Mouse (Mus musculus) spleen, embryonic (tissue): ENCODE data around the gene Fbxo27.
"Not testable (repeated sequence)": the region's sequence is repeated elsewhere in the genome, so short reads cannot be mapped to it uniquely, and the experiment has no call there.

ENCODE experiments used
- CTCF ChIA-PET: fragments of 350-600 bp; sonication (Branson Sonifier 250); formaldehyde crosslinking; loops from one replicate; lab custom pipeline; 2022; lab: Charles Lee

Fbxo27 gene

DNA sequence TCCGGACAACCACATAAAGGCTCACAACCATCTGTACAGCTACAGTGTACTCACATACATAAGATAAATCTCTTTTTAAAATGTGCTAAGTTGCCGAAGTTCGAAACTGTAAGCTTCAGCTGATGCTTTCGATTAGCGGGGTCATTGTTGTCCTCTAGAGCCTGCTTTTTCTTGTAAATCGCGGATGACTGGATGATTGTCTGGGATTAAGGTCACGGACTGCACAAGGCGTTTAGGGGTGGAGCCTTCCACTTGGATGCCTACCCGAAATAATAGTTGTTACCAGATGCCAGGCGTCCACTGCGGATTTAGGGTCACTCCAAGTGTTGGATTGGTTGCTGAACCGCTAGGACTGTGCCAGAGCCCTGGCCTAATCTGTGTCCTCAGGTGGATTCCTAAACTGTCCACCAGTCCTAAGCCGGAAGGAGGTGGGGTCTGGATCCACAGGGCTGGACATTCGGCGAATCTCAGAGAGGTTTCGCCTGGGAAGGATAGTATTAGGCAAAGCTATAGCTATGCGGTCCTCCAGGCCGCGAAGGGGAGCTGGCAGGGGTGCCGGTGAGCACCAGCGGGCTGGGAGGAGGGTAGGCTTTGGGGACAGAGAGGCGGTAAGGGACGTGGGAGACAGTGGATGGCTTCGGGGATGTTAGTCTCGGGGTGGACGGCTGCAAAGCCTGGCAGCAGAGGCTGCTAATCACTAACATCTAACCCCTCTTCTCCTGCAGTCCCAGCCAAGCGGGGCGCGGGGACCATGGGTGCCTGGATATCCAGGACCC, at the start of gene Fbxo27:
Gene Fbxo27, plus strand, starts transcription at position 305 of the 776 bp plus-strand sequence.
- CTCF ChIA-PET: interaction anchor here (0.7 kb wide), 1 partner anchor 16 kb away, joined by 3 read pairs; no protein-coding TSS in a partner anchor

- CTCF ChIA-PET: no interaction called here
These were observed 47.3 kb upstream of the Fbxo27 start for GRCm38 (mm10) chr7:28645366-28645765.

- CTCF ChIA-PET: no interaction called here
These were observed 46.6 kb upstream of the Fbxo27 start for GRCm38 (mm10) chr7:28645947-28646475.

GRCm38 (mm10) chr7:28647016-28647415, 45.6 kb upstream of the Fbxo27 start:
- CTCF ChIA-PET: interaction anchor here (0.8 kb wide), 1 partner anchor 65 kb away, joined by 12 read pairs; no protein-coding TSS in a partner anchor

GRCm38 (mm10) chr7:28651157-28651556, 41.5 kb upstream of the Fbxo27 start:
- CTCF ChIA-PET: no interaction called here

DNA sequence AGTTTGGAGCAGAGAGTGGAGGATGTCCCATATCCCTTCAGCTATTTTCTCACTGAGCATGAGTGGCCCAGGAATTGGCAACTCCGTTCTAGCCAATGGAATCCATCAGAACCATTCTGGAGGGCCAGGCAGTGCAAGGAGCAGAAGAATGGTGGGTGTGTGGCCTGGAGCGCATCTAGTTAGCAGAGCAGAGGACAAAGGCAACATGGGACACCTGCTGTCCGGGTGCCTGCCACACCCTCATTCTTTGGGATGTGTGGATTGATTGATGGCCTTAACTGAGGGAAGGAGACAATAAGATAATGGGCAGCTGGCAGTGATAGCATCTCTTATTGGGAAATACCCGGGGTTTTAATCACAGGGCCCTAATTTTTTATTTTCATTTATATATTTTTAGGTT, 36.2 kb upstream of the Fbxo27 start:
- CTCF ChIA-PET: no interaction called here

DNA sequence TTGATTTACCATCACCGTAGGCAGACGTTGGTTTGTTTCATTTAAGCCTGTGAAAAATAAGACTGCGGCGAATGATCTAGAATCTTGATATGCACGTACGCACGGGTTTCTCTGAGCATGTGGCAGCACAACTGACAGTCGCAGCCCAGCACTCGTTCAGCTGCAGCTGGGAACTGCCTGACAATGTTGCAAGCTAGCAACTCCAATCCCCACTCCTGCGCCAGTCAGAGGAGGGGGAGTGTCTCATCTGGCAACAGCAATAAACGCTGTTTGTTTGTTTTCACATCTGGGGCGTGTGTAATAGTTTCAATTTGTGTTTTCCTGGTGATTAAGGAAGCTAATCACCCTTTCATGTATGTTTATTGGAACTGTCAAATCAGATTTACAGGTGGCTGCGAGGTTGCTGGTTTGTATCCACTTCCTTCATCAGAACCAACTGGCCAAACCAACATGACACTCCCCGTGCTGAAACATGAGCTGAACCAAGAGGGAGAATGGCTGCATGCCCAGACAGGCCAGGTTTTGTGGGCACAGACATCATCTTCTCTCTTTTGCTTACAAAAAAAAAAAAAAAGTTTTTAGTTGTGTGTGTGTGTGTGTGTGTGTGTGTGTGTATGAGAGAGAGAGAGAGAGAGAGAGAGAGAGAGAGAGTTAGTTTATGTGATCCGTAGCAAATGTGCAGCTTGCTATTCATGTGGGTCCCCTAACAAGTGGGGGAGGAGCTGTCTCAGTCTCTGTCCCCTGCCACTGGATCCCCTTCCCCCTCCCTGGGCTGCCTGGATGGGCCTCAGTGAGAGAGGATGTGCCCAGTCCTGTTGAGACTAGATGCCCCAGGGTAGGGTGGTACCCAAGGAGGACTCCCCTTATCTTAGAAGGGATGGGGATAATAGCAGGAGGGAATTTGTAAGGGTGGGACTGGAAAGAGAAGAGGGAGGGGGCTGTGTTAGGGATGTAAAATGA, 26.7 kb upstream of the Fbxo27 start:
- CTCF ChIA-PET: no interaction called here

- CTCF ChIA-PET: no interaction called here
These were observed 21.5 kb upstream of the Fbxo27 start for GRCm38 (mm10) chr7:28671172-28671571.

GRCm38 (mm10) chr7:28672276-28672675, 20.4 kb upstream of the Fbxo27 start:
- CTCF ChIA-PET: no interaction called here

DNA sequence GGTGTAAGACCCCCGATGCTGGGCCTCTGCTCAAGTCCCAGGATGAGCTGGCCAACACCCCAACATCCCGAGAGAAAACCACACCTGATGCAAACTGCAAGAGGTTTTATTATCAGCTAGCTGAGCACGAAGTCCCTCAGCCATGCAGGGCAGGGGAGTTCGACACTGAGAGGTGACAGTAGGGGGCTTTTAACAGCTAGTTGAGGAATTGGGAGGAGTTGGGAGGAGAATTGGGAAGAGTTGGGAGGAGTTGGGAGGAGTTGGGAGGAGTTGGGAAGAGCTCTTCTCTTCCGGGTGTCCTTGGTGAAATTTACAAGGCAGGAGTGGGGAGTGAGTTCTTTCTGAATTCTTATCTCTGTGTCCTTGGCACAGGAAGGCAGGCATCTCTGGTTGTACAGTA, 19.9 kb upstream of the Fbxo27 start:
- CTCF ChIA-PET: not testable (repeated sequence)

GRCm38 (mm10) chr7:28674994-28675393, 17.7 kb upstream of the Fbxo27 start:
- CTCF ChIA-PET: no interaction called here

DNA sequence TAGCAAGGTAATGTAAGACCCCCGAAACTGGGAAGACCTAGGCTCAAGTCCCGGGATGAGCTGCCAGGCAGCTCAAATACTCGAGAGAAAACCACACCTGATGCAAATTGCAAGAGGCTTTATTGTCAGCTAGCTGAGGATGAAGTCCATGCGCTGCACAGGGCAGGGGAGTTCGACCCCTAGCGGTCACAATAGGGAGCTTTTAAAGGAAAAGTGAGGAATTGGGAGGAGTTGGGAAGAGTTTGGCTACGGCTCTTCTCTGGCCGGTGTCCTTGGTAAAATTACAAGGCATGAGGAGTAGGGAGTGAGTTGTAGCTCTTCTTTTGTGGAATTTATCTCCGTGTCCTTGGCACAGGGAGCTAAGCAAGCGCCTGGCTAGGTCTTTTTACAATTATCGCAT, 16.9 kb upstream of the Fbxo27 start:
- CTCF ChIA-PET: no interaction called here

DNA sequence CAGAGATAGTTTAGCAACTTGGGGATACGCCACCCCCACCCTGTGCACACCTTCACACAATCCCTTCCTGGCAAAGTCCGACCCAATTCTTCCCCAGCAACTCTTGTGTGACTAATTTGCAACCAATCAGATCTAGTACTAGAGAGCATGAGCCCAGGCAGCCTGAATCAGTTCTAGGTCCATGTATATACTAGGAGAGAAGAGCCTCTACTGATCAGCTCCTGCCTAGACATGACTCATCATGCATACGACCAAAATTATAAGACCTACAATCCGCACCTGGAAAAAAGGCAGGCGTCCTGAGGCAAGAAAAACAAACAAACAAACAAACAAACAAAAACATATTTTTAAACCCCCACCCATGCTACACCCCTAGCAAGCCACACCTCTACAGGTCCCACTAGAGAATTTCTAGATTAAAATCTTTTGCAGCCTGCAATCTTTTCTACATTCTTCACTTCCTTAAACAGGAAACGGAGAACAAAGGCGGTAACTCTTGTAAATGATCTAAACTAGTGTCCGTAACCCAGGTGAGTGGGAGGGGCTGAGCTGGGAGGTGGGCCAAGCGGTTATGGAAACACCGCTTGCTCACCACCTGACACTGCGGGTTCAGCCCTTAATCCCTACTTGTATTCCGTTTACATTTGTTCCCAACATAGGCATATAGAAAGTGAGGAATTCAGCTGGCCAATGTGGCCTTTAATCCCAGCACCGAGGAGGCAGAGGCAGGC, 15.7 kb upstream of the Fbxo27 start:
- CTCF ChIA-PET: interaction anchor here (0.5 kb wide), 1 partner anchor 15 kb away, joined by 3 read pairs; no protein-coding TSS in a partner anchor

GRCm38 (mm10) chr7:28677624-28678023, 15.0 kb upstream of the Fbxo27 start:
- CTCF ChIA-PET: no interaction called here

DNA sequence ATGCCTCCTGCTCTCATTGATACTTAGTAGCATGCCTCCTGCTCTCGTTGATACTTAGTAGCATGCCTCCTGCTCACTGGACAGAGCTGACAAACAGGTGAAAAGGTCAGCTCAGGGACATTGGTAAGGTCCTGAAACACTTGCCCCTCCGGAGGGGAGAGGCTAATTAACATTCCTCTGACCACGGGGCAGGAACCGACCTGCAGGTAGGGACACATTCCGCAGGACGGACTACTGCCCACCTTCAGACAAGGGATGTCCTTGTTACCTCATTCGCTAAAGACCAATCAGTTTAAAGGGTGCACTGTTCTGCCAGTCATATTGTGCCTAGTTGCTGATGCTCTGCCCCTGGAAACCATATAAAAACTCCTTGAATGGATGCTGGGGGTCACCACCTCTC, 1.6 kb upstream of the Fbxo27 start:
- CTCF ChIA-PET: no interaction called here

GRCm38 (mm10) chr7:28693321-28693966, 795 bp downstream of the Fbxo27 start:
- CTCF ChIA-PET: no interaction called here

DNA sequence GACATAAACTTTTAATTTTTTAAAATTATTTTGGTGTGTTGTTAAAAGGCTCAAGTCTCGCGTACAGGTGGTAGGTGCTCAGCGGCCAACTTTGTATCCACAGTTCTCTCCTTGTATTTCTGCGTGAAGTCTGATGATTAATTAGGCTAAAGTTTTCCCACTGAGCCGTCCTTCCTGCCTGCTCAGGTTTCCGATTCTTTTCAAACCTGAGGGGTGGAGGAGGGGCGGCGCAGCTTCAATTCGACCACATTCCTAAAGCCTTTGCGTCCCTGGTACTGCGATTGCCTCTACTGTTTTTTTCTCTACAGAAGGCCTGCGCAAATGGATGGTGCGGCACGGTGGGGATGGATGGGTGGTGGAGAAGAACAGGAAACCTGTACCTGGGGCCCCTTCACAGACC, 1.8 kb downstream of the Fbxo27 start:
- CTCF ChIA-PET: no interaction called here

GRCm38 (mm10) chr7:28694966-28695511, 2.4 kb downstream of the Fbxo27 start:
- CTCF ChIA-PET: no interaction called here

GRCm38 (mm10) chr7:28697277-28697676, 4.6 kb downstream of the Fbxo27 start:
- CTCF ChIA-PET: no interaction called here

DNA sequence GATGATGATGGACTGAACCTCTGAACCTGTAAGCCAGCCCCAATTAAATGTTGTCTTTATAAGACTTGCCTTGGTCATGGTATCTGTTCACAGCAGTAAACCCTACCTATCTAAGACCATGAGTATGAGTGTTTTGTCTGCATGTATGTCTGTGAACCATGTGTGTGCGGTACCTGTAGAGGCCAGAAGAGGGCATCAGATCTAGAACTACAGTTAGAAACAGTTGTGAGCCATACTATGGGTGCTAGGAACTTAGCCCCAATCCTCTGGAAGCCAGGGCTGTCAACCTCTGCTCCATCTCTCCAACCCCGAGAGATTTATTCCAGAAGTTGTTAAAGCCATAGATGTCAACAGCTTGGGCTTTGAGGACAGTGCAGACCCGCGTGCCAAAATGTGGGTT, 7.6 kb downstream of the Fbxo27 start:
- CTCF ChIA-PET: interaction anchor here (0.6 kb wide), 2 partner anchors 11 to 41 kb away, joined by 4 to 8 read pairs; no protein-coding TSS in a partner anchor

GRCm38 (mm10) chr7:28701306-28701705, 8.7 kb downstream of the Fbxo27 start:
- CTCF ChIA-PET: not testable (repeated sequence)
